ENCODE assay signal across 7 mouse cellular contexts in the genomic region with DNA sequence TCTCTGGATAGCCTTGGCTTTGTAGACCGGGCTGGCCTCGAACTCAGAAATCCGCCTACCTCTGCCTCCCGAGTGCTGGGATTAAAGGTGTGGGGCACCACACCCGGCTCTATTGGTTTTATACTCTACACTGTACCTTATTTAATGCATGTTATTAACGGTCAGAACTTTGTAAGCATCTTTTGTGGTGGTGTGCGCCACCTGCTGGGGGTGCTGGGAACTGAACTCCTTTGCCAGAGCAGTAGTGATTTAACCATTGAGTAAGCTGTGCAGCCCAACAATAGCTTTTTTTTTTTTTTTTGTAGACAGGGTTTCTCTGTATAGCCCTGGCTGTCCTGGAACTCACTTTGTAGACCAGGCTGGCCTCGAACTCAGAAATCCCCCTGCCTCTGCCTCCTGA. TPM values are rescaled to one million over a fixed set of nuclear protein-coding genes. Genes with fewer than 3 reads are reported as not detected.
DNase-seq lines count a peak whose midpoint lies in the region; ATAC-seq and TF ChIP-seq lines count a peak whose summit lies in the region.
"Not testable (repeated sequence)": the region's sequence is repeated elsewhere in the genome, so short reads cannot be mapped to it uniquely, and the experiment has no call there.

No protein-coding gene starts in this region.

- TF ChIP-seq POLR2A in small intestine, adult 2 months (IDR thresholded peaks at IDR 0.05; ENCODE audit: low read depth, low read length): not testable (repeated sequence)

- H3K9me3 ChIP-seq in intestine, postnatal 0 days (ENCODE audit: control insufficient read depth); midbrain, embryonic 11.5 days (ENCODE audit: control insufficient read depth, low read length): not testable (repeated sequence)

- not testable (repeated sequence) for H3K4me1 ChIP-seq in intestine, postnatal 0 days (replicated peaks; ENCODE audit: control insufficient read depth, insufficient read depth, low read length); midbrain, embryonic 11.5 days (ENCODE audit: control insufficient read depth, insufficient read depth, low read length); small intestine, adult 2 months (ENCODE audit: control insufficient read depth, insufficient read depth, insufficient read length, low read length)

- not testable (repeated sequence) for H3K27ac ChIP-seq in intestine, postnatal 0 days (ENCODE audit: low read depth, low read length); midbrain, embryonic 11.5 days (ENCODE audit: low read depth, low read length); small intestine, adult 2 months (ENCODE audit: insufficient read depth, low read depth, low read length)

- not testable (repeated sequence) for H3K27me3 ChIP-seq in intestine, postnatal 0 days (replicated peaks; ENCODE audit: control insufficient read depth, insufficient read depth, low read length); midbrain, embryonic 11.5 days (ENCODE audit: control insufficient read depth, insufficient read depth, low read length); small intestine, adult 2 months (ENCODE audit: control insufficient read depth, insufficient read depth, low read length)

- H3K36me3 ChIP-seq in intestine, postnatal 0 days (ENCODE audit: control insufficient read depth, insufficient read depth): peaks cover 39% of the 10 kb centered on the region
- peaks cover 10% of the 10 kb centered on the region; the same call in 1 of the 2 replicates for H3K36me3 ChIP-seq in midbrain, embryonic 11.5 days (ENCODE audit: control insufficient read depth, insufficient read depth, low read length)
- H3K36me3 ChIP-seq in small intestine, adult 2 months (ENCODE audit: control insufficient read depth, insufficient read depth, low read length): peaks cover 22% of the 10 kb centered on the region

- WGBS in intestine, postnatal 0 days: 40% methylated on average over 8 of the region's 8 CpGs
- 59% methylated on average over 8 of the region's 8 CpGs for WGBS in midbrain, embryonic 11.5 days
- WGBS in small intestine, adult 2 months: 23% methylated on average over 8 of the region's 8 CpGs

- peak; percentile 80 for DNase-seq in adrenal gland, adult 2 months
- DNase-seq in gastrocnemius, adult 8-10 months (ENCODE audit: low spot score in 2 of 2): peak; percentile 61 to 65
- peak; percentile 64 to 72 for DNase-seq in left cerebral cortex, postnatal 25 days (ENCODE audit: low spot score in 2 of 2)
- peak; percentile 99 for DNase-seq in midbrain, embryonic 11.5 days (ENCODE audit: low spot score, missing footprints)

- not testable (repeated sequence) for H3K4me3 ChIP-seq in intestine, postnatal 0 days (ENCODE audit: low read depth, low read length); midbrain, embryonic 11.5 days (ENCODE audit: low read depth, low read length); small intestine, adult 2 months (ENCODE audit: low read depth, low read length)

- TF ChIP-seq CTCF in intestine, postnatal 0 days (IDR thresholded peaks at IDR 0.05; ENCODE audit: low read depth): peak; percentile 83
- TF ChIP-seq CTCF in small intestine, adult 2 months (IDR thresholded peaks at IDR 0.05; ENCODE audit: extremely low read depth, insufficient read length, insufficient replicate concordance, low read depth, low read length): peak; percentile 83; the same call in 1 of the 2 replicates

- H3K4me2 ChIP-seq in intestine, postnatal 0 days (replicated peaks; ENCODE audit: low read depth); midbrain, embryonic 11.5 days: not testable (repeated sequence)

- ATAC-seq in common myeloid progenitor, adult 5-6 weeks (replicated peaks; ENCODE audit: low read depth, poor library complexity, severe bottlenecking): peak; percentile 88
- not testable (repeated sequence) for ATAC-seq in intestine, postnatal 0 days; midbrain, embryonic 11.5 days (ENCODE audit: low FRiP score)

- intact Hi-C loops in left cerebral cortex, postnatal 25 days (cut with DNase I): not testable (repeated sequence)

- H3K9ac ChIP-seq in intestine, postnatal 0 days (ENCODE audit: low read depth, low read length); midbrain, embryonic 11.5 days (ENCODE audit: low read length): not testable (repeated sequence)

RNA-seq across cellular contexts. Expression of gene Ddx46, which starts 5.7 kb away (rescaled TPM):
- 10 to 100 TPM; 33.6 to 40.4 TPM for total RNA-seq in adrenal gland, adult 2 months (2021)
- polyA plus RNA-seq in adrenal gland, adult 2 months (2012; rRNA removed): 6.8 and 9.1 TPM in 2 replicates
- 120 and 155 TPM in 2 replicates for total RNA-seq in common myeloid progenitor, adult 5-6 weeks (2017)
- 10 to 100 TPM; 20.3 to 27.5 (median 23.8) TPM for total RNA-seq in gastrocnemius, adult 8-10 months (2022)
- polyA plus RNA-seq in intestine, postnatal 0 days (2015; fragmentation: Nextera tagmentation; extraction: Ambion mirVana): 15.6 and 16.6 TPM in 2 replicates
- 10 to 100 TPM; 39.9 to 44.0 TPM for total RNA-seq in left cerebral cortex, postnatal 25 days (2021)
- 48.4 and 63.1 TPM in 2 replicates for polyA plus RNA-seq in midbrain, embryonic 11.5 days (2014; fragmentation: Nextera tagmentation; extraction: Ambion mirVana)
- 2.2 and 5.1 TPM in 2 replicates for polyA plus RNA-seq in small intestine, adult 2 months (2012; rRNA removed)

RNA-seq across cellular contexts. Expression of gene Caml, which starts 17.7 kb away (rescaled TPM):
- total RNA-seq in adrenal gland, adult 2 months (2021): 10 to 100 TPM; 30.9 to 32.4 TPM
- polyA plus RNA-seq in adrenal gland, adult 2 months (2012; rRNA removed): 12.9 and 13.2 TPM in 2 replicates
- total RNA-seq in common myeloid progenitor, adult 5-6 weeks (2017): 62.9 and 63.5 TPM in 2 replicates
- 10 to 100 TPM in 1 of 4 experiments, 1 to 10 TPM in 3; 7.8 to 11.9 (median 8.7) TPM for total RNA-seq in gastrocnemius, adult 8-10 months (2022)
- 24.8 and 26.9 TPM in 2 replicates for polyA plus RNA-seq in intestine, postnatal 0 days (2015; fragmentation: Nextera tagmentation; extraction: Ambion mirVana)
- total RNA-seq in left cerebral cortex, postnatal 25 days (2021): 10 to 100 TPM; 40.7 to 45.9 TPM
- 63.7 and 71.6 TPM in 2 replicates for polyA plus RNA-seq in midbrain, embryonic 11.5 days (2014; fragmentation: Nextera tagmentation; extraction: Ambion mirVana)
- polyA plus RNA-seq in small intestine, adult 2 months (2012; rRNA removed): 3.8 and 5.7 TPM in 2 replicates

RNA-seq across cellular contexts. Expression of gene B4galt7, which starts 40.8 kb away (rescaled TPM):
- total RNA-seq in adrenal gland, adult 2 months (2021): 10 to 100 TPM; 13.0 to 13.7 TPM
- polyA plus RNA-seq in adrenal gland, adult 2 months (2012; rRNA removed): 20.9 and 22.7 TPM in 2 replicates
- total RNA-seq in common myeloid progenitor, adult 5-6 weeks (2017): 13.3 and 14.2 TPM in 2 replicates
- 1 to 10 TPM; 4.8 to 5.8 (median 5.1) TPM for total RNA-seq in gastrocnemius, adult 8-10 months (2022)
- 13.9 and 14.3 TPM in 2 replicates for polyA plus RNA-seq in intestine, postnatal 0 days (2015; fragmentation: Nextera tagmentation; extraction: Ambion mirVana)
- 10 to 100 TPM; 22.9 to 25.5 TPM for total RNA-seq in left cerebral cortex, postnatal 25 days (2021)
- 16.0 and 21.4 TPM in 2 replicates for polyA plus RNA-seq in midbrain, embryonic 11.5 days (2014; fragmentation: Nextera tagmentation; extraction: Ambion mirVana)
- polyA plus RNA-seq in small intestine, adult 2 months (2012; rRNA removed): 11.4 and 16.7 TPM in 2 replicates

RNA-seq across cellular contexts. Expression of gene B230219D22Rik, which starts 52.4 kb away (rescaled TPM):
- 10 to 100 TPM; 51.3 to 61.4 TPM for total RNA-seq in adrenal gland, adult 2 months (2021)
- 16.5 and 19.5 TPM in 2 replicates for polyA plus RNA-seq in adrenal gland, adult 2 months (2012; rRNA removed)
- total RNA-seq in common myeloid progenitor, adult 5-6 weeks (2017): 46.0 and 50.2 TPM in 2 replicates
- 10 to 100 TPM; 28.4 to 32.8 (median 30.8) TPM for total RNA-seq in gastrocnemius, adult 8-10 months (2022)
- polyA plus RNA-seq in intestine, postnatal 0 days (2015; fragmentation: Nextera tagmentation; extraction: Ambion mirVana): 20.4 and 21.8 TPM in 2 replicates
- total RNA-seq in left cerebral cortex, postnatal 25 days (2021): 10 to 100 TPM; 81.0 to 85.9 TPM
- polyA plus RNA-seq in midbrain, embryonic 11.5 days (2014; fragmentation: Nextera tagmentation; extraction: Ambion mirVana): 66.0 and 72.3 TPM in 2 replicates
- polyA plus RNA-seq in small intestine, adult 2 months (2012; rRNA removed): 4.9 and 7.5 TPM in 2 replicates
